Mouse (Mus musculus) kidney, postnatal 10 days (tissue): ENCODE results near the gene Klhl5.
A peak's percentile ranks its signal among the peaks of the same experiment; 100 is the strongest.

Source experiments
- DNase-seq: peaks from one replicate; pipeline ENCODE4 v3.0.0; 2021; ENCODE audit warnings: mixed read lengths

Klhl5 gene

GRCm38 (mm10) chr5:65150376-65150955 is 43.1 kb downstream of the Klhl5 start:
- no peak for DNase-seq

- no peak for DNase-seq
These were observed 43.9 kb downstream of the Klhl5 start for GRCm38 (mm10) chr5:65151276-65151675.

DNA sequence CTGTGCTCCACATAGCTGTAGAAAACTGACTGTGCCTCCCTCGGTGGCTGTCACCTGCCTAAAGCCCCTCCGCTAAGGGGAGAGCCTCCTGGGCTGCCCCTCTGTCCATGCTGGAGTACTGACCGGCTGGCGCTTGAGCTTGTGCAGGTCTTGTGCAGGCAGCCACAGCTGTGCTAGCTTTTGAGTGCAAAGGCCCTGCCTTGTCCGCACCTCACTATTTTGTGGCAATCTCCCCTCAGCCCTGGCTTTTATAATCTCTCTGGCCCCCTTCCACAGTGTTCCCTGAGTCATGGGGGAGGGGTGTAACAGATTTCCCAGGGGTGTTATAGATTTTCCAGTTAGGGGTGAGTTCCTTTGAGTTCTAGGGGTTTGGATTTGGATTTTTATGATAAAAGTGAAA is 44.4 kb downstream of the Klhl5 start:
- no peak for DNase-seq

GRCm38 (mm10) chr5:65154287-65154686 is 46.9 kb downstream of the Klhl5 start:
- DNase-seq, result no peak

GRCm38 (mm10) chr5:65156853-65157252 is 49.5 kb downstream of the Klhl5 start:
- DNase-seq, result peak; percentile 57

GRCm38 (mm10) chr5:65157412-65158381 is 50.4 kb downstream of the Klhl5 start:
- peak; percentile 88 for DNase-seq

DNA sequence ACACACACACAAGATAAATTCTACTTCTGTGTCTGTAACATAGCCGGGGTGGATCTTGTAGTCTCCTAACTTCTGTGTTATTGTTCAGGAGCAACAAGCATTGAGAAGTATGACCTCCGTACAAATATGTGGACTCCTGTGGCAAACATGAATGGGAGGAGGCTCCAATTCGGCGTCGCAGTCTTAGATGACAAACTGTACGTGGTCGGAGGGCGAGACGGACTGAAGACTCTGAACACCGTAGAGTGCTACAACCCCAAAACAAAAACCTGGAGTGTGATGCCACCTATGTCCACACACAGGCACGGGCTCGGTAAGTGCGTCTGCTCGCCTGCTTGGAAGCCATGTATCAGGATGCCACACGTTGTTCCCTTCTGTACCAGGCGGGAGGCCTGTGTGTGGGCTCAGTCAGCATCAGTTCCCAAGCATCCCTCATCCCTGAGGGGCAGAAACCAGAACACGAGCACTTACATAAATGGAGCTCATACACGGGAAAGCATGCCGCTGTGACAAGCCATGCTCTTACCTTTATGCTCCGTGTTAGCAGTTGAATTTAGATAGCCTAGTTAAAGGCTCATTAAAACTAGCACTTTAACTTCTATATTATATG is 51.5 kb downstream of the Klhl5 start:
- DNase-seq, result no peak

DNA sequence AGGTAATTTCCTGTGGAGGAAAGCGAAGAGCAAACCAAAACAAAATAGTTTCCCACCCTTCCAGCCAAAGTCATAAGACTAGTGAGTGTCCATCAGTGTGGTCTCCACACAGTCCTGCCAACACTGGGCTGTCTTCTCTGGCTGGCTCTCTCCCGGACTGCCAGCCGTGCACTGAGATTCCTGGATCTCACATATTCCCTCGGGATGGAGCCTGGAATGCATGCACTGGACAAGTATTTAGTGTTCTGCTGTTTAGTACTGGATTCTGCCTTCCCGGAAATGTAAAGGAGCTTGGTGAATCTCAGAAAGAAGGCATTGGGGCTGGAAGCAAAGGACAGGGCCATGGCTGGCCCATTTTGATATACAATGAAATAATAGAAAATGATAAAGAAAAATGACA is 55.7 kb downstream of the Klhl5 start:
- no peak for DNase-seq

GRCm38 (mm10) chr5:65163489-65164092 is 56.3 kb downstream of the Klhl5 start:
- DNase-seq, result no peak

DNA sequence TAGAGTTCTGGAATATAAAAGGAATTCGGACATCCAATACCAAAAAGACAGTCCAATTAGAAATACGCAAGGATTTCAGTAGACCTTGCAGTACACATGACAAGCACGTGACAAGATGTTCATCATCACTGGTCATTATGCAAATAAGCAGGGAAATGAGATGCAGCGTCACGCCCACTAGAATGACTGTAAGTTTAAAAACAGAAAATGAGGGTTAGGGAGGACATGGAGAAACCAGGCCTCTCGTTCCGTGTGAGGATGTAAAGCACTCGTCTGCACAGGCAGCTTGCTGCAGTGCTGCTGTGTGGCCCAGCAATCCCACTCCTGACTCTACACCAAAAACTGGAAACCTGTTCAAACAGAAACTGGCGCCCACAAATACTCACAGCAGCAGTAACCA is 62.9 kb downstream of the Klhl5 start:
- DNase-seq, result no peak

DNA sequence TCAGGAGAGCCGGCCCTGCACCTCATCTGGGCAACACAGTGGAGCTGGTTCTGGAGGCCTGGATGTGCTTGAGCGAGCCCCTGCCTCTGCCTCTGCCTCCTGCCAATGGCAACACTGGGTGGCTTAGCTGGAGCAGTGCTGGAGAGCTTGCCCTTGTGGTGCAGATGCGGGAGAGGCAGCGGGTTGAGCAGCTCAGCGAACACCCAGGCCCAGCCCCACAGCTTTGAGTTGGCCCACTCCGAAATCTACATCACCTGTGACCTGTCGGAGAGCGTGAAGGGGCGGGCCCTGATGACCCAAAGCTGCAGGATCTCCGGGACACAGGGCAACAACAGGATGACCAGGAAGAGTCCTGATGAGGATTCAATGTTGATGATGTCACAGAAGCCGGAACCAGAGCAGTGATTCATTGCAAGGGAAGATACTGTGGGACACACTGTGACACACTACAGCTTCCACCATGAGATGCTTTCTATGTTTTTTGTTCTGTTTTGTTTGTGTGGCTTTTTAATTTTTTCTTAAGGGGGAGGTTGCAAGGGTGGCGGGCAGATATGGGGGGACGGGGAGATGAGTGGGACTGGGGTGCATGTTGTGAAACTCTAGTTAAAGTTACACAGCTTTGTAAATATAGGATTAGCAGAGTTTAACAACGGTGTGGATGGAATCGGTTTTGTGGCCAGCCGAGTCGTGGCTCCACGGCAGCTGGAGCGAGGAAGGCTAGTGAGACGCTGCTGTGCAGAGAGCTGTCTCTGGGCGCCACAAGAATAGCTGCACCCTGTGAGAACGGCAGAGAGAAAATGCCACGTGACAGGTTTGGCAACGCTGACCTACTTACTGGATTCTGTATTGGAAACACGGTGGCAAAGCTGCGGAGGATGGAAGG is 67.9 kb downstream of the Klhl5 start:
- no peak for DNase-seq

- no peak for DNase-seq
These were observed 68.7 kb downstream of the Klhl5 start for GRCm38 (mm10) chr5:65175918-65176484.

DNA sequence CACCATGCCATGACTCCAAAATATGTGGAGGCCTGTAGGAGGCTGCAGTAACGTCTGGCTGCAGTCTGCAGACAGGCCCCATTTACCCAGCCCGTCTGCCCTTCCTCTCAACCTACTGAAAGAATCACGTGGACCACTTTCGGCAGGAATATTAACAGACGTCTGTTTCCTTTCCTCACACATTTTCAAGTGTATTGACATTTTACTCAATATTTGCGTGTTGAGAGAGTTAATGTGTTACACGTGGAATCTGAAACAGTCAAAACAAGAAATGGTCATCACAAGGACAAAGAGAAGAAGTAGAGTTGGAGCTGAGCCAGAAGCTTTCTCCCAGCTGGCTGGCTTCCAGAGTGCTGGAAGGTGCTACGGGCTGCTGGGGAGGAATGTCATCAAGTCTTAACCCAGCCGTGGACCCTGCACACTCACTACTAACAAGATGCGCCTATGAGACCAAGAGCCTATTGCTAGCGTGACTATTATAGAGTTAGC is 69.7 kb downstream of the Klhl5 start:
- peak; percentile 80 for DNase-seq

- DNase-seq, result no peak
These were observed 71.1 kb downstream of the Klhl5 start for GRCm38 (mm10) chr5:65178477-65178876.

DNA sequence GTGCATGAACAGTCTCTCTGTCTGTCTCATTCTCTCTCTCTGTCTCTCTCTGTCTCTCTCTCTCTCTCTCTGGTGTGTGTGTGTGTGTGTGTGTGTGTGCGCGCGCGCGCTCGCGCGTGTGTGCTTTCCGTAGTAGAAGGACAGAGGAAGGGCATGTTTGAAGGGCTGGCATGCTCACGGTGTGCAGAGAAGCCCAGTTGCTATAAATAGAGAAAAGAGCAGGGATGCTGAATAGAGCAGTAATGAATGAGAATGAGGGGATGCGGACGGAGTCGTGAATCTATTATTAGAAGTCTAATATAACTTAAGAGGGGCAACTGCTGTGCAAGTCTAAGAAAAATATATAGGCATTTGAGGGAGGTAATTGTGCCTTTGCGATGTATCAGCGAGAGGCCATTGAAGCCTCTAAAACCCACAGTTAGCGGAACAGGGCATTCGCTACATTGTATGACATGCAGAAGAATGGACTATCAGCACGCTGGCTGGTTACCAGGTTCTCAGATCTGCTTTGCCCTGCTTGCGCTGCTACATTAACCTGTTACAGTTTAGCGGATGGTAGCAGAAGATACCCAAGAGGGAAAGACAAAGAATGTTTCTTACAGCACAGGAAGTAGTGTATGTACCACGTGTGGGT is 73.9 kb downstream of the Klhl5 start:
- no peak for DNase-seq

- no peak for DNase-seq
These were observed 74.4 kb downstream of the Klhl5 start for GRCm38 (mm10) chr5:65181794-65182169.

- DNase-seq, result no peak
These were observed 74.9 kb downstream of the Klhl5 start for GRCm38 (mm10) chr5:65182268-65182667.

DNA sequence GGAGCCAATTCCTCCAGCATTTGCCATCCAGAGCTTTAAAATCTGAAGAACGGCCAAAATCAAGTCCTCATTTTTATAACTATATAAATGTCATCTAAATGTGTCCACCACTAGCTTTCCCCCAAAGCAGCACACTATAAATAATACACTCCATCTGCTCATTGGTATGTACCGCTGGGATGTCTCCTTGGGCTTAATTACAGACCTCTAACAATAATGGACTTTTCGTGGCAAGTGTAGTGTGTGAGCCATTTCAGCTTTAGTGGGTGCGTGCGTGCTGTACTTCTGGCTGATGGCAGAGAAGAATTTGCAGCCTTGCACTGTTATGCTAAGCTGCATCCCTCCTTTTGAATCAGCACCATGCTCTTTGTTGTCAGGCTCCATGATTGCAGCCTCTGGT is 84.3 kb downstream of the Klhl5 start:
- DNase-seq, result no peak

GRCm38 (mm10) chr5:65194441-65194840 is 87.1 kb downstream of the Klhl5 start:
- DNase-seq, result no peak

DNA sequence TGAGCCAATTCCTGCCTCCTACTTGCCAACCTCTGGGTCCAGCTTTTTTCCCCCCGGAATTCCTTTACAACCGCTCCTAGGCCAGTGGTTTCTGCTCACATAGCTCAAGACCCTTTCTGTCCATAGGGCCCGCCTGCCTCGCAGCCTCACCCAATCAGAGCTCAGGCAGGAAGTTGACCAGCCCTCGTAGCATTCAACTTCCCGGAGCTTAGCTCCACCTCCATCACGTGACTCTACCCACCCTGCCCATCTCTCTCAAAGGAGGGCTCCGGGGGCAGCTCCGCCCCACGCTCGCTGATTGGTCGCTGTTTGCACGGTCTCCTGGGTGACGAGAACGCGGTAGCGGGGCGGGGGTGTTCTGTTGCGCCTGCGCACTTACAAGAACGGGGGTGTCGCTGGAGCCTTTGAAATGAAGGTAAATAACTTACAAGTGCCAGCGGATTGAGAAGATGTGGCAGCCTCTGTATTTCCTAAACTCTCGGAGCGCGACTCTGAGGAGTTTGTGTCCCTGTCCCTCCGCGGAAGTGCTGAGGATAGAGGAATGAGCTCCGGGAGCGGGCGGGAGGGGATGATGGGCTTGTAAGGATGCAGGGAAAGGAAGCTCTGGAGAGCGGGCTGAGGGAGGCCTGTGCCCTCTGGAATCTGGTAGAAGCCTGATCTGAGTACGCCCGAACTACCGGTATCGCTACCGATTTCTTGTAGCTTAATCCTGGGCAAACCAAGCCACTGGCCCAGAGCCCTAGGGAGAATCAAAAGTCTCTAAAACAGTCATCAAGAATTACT is 92.2 kb downstream of the Klhl5 start, which contains the start of gene Wdr19:
Gene Wdr19 (plus strand): TSS at position 351 of the 783 bp plus-strand sequence.
- peak; percentile 99 for DNase-seq
